Comparison of ENCODE assay signal across 30 mouse cellular contexts in genomic region chr10:122081352-122081751, GRCm38 (mm10).
"Had no signal": no experiment of that assay in that cellular context is flagged by ENCODE, and none has a peak within 500 bp of the region (broad histone marks: within the 10 kb centered on the region; RNA-seq: fewer than 3 reads in every experiment).

No protein-coding gene starts in this region.

- H3K4me2 ChIP-seq: limb, embryonic 12.5 days; limb, embryonic 13.5 days; limb, embryonic 15.5 days; liver, embryonic 11.5 days; liver, embryonic 12.5 days; liver, embryonic 13.5 days; liver, embryonic 15.5 days; lung, embryonic 15.5 days; midbrain, embryonic 11.5 days; midbrain, embryonic 12.5 days; midbrain, embryonic 13.5 days; midbrain, embryonic 15.5 days; neural tube, embryonic 12.5 days had no signal

- H3K36me3 ChIP-seq: liver, embryonic 15.5 days had no signal

- DNase-seq: left cerebral cortex, postnatal 4 days; liver; liver, embryonic 13.5 days; liver, postnatal 0 days; lung, adult 18-20 months; lung, adult 2 months; lung, postnatal 10 days; lung, postnatal 14 days; lung, postnatal 36 days; lung, postnatal 4 days; midbrain, embryonic 14.5 days had no signal

- H3K4me1 ChIP-seq: limb, embryonic 10.5 days; limb, embryonic 12.5 days; limb, embryonic 13.5 days; limb, embryonic 15.5 days; liver, embryonic 12.5 days; liver, embryonic 13.5 days; liver, embryonic 15.5 days; lung, embryonic 15.5 days; megakaryocyte, embryonic 14.5 days; midbrain, embryonic 10.5 days; midbrain, embryonic 12.5 days; midbrain, embryonic 13.5 days; midbrain, embryonic 15.5 days; neural tube, embryonic 12.5 days had no signal

- H3K27me3 ChIP-seq: limb, embryonic 12.5 days; limb, embryonic 13.5 days; limb, embryonic 15.5 days; liver, embryonic 12.5 days; liver, embryonic 13.5 days; liver, embryonic 15.5 days; lung, embryonic 15.5 days; megakaryocyte, embryonic 14.5 days; midbrain, embryonic 12.5 days; midbrain, embryonic 13.5 days; midbrain, embryonic 15.5 days; neural tube, embryonic 12.5 days had no signal

- H3K9ac ChIP-seq: limb, embryonic 12.5 days; limb, embryonic 13.5 days; limb, embryonic 15.5 days; liver, embryonic 12.5 days; liver, embryonic 13.5 days; liver, embryonic 14.5 days; liver, embryonic 15.5 days; liver, postnatal 0 days; lung, embryonic 15.5 days; midbrain, embryonic 12.5 days; midbrain, embryonic 13.5 days; midbrain, embryonic 15.5 days; neural tube, embryonic 12.5 days had no signal

- H3K9me3 ChIP-seq: limb, embryonic 10.5 days; limb, embryonic 15.5 days; liver, embryonic 12.5 days; liver, embryonic 13.5 days; liver, embryonic 15.5 days; lung, embryonic 15.5 days; midbrain, embryonic 15.5 days; neural tube, embryonic 12.5 days had no signal

- H3K4me3 ChIP-seq: limb, embryonic 10.5 days; limb, embryonic 12.5 days; limb, embryonic 13.5 days; limb, embryonic 15.5 days; liver, embryonic 12.5 days; liver, embryonic 13.5 days; liver, embryonic 15.5 days; lung, embryonic 15.5 days; megakaryocyte, embryonic 14.5 days; midbrain, embryonic 10.5 days; midbrain, embryonic 12.5 days; midbrain, embryonic 13.5 days; midbrain, embryonic 15.5 days; myocyte; neural tube, embryonic 12.5 days had no signal

- ATAC-seq: liver, embryonic 12.5 days; liver, postnatal 0 days; midbrain, embryonic 13.5 days; midbrain, embryonic 15.5 days; midbrain, embryonic 16.5 days had no signal

- H3K27ac ChIP-seq: limb, embryonic 10.5 days; limb, embryonic 12.5 days; limb, embryonic 13.5 days; limb, embryonic 15.5 days; liver, embryonic 12.5 days; liver, embryonic 13.5 days; liver, embryonic 14.5 days; liver, embryonic 15.5 days; lung, embryonic 15.5 days; macrophage; midbrain, embryonic 10.5 days; midbrain, embryonic 12.5 days; midbrain, embryonic 13.5 days; midbrain, embryonic 15.5 days; neural tube, embryonic 12.5 days had no signal
